Mouse (Mus musculus): ENCODE results near the gene Gm20503. TPM values are rescaled to one million over a fixed set of nuclear protein-coding genes. Genes with fewer than 3 reads are reported as not detected.

Gene Gm20503
- 1 to 10 TPM in 1 of 2 experiments, under 1 TPM in 1; 0.78 to 1.3 TPM for total RNA-seq (2021)
- long read RNA-seq, experiment 1, partial matches to known transcripts = 0 of 3 reads
- long read RNA-seq, experiment 1, other reads (novel, unspliced or antisense) = 3 of 3 reads
- long read RNA-seq, experiment 2, partial matches to known transcripts = 0 of 2 reads
- long read RNA-seq, experiment 2, other reads (novel, unspliced or antisense) = 2 of 2 reads

- peak; percentile 91 for DNase-seq
Observed at GRCm38 (mm10) chr4:59002948-59003805, at the start of gene Gm20503. Gm20503 (plus strand) TSS chr4:59003210.

GRCm38 (mm10) chr4:58961719-58962118 lies 41.3 kb upstream of the Gm20503 start:
- DNase-seq = no peak

- DNase-seq = no peak
Observed at GRCm38 (mm10) chr4:58963271-58963670, 39.7 kb upstream of the Gm20503 start.

- no peak for DNase-seq
Observed at GRCm38 (mm10) chr4:58965136-58965535, 37.9 kb upstream of the Gm20503 start.

- no peak for DNase-seq
Observed at GRCm38 (mm10) chr4:58970678-58971077, 32.3 kb upstream of the Gm20503 start.

GRCm38 (mm10) chr4:58975711-58976110 lies 27.3 kb upstream of the Gm20503 start:
- DNase-seq = no peak

GRCm38 (mm10) chr4:58981421-58981820 lies 21.6 kb upstream of the Gm20503 start:
- DNase-seq = no peak

- no peak for DNase-seq
Observed at GRCm38 (mm10) chr4:58982806-58983205, 20.2 kb upstream of the Gm20503 start.

- DNase-seq = peak; percentile 32
Observed at GRCm38 (mm10) chr4:58985157-58985648, 17.8 kb upstream of the Gm20503 start.

GRCm38 (mm10) chr4:58986540-58987190 lies 16.3 kb upstream of the Gm20503 start, which contains the start of gene Ptgr1:
Ptgr1 (minus strand) TSS chr4:58987119.
- DNase-seq = peak; percentile 65

- no peak for DNase-seq
Observed at GRCm38 (mm10) chr4:58989303-58989898, 13.6 kb upstream of the Gm20503 start.

GRCm38 (mm10) chr4:58990609-58991434 lies 12.2 kb upstream of the Gm20503 start:
- no peak for DNase-seq

- no peak for DNase-seq
Observed at GRCm38 (mm10) chr4:58992195-58992594, 10.8 kb upstream of the Gm20503 start.

GRCm38 (mm10) chr4:58994762-58995161 lies 8.2 kb upstream of the Gm20503 start, which contains the start of gene Dnajc25:
Dnajc25 (plus strand) TSS chr4:58995062.
- no peak for DNase-seq

- no peak for DNase-seq
Observed at GRCm38 (mm10) chr4:58995251-58995693, 7.7 kb upstream of the Gm20503 start.

- no peak for DNase-seq
Observed at GRCm38 (mm10) chr4:58997081-58997480, 5.9 kb upstream of the Gm20503 start.

GRCm38 (mm10) chr4:58998688-58999087 lies 4.3 kb upstream of the Gm20503 start:
- DNase-seq = no peak

GRCm38 (mm10) chr4:58999686-59000085 lies 3.3 kb upstream of the Gm20503 start:
- DNase-seq = peak; percentile 33

- no peak for DNase-seq
Observed at GRCm38 (mm10) chr4:59000614-59001013, 2.4 kb upstream of the Gm20503 start.

GRCm38 (mm10) chr4:59003806-59004200 lies 793 bp downstream of the Gm20503 start:
- no peak for DNase-seq

GRCm38 (mm10) chr4:59006211-59006610 lies 3.2 kb downstream of the Gm20503 start:
- DNase-seq = no peak

Data from gastrocnemius, postnatal 25 days (tissue).